Mouse (Mus musculus): ENCODE results near the gene Stx6. TPM values are rescaled to one million over a fixed set of nuclear protein-coding genes. Genes with fewer than 3 reads are reported as not detected.
A peak's percentile ranks its signal among the peaks of the same experiment; 100 is the strongest.

The Stx6 gene
- total RNA-seq, 2 experiments from 2014 or later = 11.3 to 12.2 TPM

DNA sequence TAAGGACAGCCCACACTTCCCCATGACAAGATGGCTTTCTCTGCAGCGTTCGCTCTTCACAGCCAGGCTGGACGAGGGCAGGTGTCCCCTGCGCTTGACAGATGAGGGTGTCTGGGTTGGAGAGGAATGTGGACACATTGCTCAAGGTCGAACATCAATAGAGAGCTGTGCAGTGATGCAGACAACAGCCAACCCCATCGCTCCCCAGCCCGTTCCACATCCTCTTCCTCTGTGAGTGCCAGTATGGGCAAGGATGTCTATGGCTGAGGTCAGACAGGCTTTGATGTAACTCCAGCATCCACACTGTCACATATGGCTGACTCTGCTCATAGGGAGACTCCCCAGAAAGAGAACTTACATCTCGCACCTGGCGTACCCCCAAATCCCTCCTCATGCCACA lies 74.9 kb downstream of the Stx6 start:
- DNase-seq = no peak

DNA sequence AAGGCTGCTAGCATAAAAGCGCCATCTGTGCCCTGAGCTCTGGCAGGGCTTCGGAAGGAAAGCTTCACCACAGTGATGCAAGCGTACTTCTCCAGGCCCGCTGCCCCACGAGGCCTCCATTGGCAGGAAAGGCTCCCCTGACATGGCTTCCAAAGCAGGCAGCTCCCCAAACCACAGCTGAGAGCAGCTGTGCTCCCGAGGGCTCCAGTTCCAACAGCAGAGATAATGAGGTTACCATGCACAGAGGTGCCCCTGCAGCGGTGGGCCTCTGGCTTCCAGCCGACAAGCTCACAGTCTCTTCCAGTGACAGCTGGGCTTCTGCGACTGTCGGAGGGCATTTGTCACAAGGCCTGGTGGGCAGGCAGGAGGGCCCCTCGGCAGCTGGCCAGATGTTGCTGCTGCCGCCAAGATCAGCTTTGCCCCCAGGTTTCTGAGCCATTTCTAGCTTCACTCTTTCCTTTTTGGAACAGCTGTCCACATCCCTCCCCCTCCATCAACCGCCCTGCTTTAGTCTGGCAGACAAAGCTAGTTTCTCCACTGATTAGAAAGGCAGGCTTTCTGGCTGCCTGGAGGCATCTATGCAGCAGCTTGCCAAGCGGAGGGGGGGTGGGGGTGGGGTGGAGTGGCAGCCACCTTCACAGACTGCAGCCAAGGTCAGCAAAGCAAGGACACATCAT lies 75.6 kb downstream of the Stx6 start:
- peak; percentile 90 for DNase-seq

DNA sequence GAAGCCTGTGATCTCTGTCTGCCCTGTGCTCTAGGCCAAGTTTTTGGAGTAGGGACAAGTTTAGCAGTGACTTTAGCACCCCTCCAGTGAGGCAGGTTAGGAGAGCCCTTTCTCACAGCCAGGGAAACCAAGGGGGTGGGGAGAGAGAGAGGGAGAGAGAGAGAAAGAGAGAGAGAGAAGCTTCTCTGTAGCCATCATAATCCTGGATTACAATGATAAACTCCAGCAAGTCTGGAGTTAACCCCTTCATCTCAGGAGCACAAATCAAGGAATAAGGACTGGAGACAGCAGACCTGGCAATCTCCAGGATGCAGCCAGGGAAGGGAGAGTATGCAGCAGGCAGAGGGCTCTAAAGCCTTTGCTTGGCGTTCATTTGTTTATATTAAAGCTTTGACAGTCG lies 77.1 kb downstream of the Stx6 start:
- no peak for DNase-seq

DNA sequence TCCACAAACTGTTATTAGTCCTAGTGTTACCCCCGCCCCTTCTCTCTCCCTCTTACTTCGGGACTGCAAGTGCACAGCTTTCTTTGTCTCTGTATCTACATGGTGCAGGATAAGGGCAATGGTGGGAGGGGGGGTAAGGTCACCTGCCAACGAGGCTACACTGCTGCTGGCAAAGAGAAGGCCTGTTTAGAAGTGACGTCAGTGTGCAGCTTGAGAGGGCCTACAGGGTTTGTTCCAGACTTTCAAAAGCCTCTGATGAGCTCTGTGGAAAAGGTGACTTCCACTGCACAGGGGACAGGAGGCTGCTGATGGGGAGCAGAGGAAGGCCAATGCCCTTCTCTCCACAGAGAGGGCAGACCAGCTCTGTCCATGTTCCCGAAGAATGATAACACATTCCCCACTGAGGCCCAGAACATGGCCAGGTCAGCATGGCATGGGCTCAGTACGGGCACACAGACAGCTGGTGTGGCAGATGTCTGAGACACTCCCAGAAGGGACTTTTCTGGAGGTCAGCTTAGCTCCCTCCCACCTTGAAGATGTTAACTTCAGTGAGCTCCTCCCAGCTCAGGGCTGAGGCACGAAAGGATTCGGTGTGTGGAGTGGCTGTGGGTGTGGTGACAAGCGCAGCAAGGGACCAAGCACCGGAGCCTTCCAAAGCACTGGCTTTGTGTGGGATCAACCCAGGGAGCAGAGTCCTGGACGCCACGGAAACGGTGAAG lies 78.0 kb downstream of the Stx6 start:
- no peak for DNase-seq

DNA sequence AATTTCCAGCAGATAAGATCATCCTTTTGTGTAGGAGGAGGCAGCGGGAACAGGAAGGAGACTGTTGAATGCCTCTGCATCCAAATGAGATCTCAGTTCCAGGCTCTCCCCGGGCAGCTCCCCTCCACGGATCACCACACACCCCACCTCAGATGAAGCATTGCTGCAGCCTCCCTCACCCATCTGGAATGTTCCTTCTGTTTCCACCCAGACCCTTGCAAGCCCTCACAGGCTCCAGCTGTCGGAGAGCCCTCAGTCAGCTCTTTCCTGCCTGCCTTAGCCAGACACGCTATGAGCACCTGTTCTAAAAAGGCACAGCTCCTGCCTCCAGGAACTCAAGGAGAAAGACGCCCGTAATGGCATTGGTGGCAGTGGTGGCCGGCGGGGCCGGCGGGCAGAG lies 78.9 kb downstream of the Stx6 start:
- no peak for DNase-seq

DNA sequence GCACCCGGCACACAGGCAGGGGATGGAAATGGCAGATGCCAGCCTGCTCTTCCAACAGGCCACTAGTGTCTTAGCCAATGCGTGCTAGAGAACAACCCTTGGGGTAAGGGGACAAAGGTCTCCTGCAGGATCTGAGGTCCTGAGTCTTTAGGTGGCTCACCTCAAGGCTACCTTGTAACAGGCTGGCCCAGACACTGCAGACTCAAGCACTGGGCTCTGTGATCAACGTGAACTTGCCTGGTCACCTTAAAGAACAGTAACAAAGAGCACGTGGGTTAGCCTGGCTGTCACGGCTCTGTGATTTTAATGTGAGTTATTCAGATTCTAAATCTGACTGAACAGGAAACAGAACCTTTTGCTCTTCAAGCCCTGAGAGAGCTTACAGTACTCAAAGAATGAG lies 79.6 kb downstream of the Stx6 start:
- DNase-seq = no peak

DNA sequence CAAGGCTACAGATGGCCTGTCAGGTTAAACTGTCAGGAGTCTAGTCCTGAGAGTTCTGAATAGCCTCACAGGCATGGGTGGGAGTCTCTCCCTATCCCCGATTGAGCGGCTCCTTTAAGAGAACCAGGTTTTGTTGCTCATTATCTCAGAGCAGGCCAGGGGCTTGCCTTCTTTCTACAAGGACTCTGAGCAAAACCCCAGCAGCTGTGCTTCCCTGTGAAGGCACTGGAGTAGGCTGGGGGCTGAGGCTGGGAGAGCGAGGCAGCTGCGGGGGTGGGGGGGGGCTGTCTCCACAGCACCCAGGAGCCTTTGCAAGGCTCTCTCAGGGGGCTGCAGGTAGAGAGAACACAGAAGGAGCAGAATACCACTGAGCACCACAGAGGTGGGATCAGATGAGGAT lies 80.7 kb downstream of the Stx6 start:
- no peak for DNase-seq

DNA sequence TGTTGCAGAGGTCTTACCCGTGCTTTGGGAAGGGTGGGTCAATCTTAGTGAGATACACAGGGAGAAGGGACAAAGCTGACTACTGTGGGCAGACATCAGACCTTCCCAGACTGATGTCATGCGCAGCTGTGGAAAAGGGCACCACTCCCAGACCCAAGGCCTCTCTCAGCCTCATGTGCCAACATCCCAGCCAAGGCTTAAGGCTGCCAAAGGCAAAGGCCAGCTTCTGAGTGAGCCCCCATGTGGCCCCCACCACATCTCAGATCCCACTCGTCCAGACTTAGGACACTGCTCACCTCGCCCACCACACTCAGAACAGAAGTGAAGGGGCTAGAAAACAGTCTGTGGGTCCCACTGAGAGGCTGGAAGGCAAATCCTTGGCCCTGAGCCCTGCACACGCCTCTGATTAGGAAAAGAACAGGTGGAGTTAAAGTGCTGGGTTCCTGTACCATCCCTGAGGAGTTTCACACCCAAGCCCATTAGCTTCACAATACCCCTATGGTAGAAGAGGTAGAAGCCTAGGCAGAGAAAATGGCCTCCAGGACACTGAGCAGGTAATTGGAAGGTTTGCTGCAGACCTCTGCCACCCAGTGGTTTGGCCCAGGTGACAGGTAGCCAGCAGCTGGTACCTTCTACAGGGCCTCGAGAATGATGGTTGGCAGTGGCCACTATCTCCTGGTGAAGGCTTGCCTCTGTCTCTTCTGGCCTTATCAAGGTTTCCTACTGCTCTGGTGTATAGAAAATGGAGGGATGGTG lies 81.6 kb downstream of the Stx6 start:
- DNase-seq = peak; percentile 51

DNA sequence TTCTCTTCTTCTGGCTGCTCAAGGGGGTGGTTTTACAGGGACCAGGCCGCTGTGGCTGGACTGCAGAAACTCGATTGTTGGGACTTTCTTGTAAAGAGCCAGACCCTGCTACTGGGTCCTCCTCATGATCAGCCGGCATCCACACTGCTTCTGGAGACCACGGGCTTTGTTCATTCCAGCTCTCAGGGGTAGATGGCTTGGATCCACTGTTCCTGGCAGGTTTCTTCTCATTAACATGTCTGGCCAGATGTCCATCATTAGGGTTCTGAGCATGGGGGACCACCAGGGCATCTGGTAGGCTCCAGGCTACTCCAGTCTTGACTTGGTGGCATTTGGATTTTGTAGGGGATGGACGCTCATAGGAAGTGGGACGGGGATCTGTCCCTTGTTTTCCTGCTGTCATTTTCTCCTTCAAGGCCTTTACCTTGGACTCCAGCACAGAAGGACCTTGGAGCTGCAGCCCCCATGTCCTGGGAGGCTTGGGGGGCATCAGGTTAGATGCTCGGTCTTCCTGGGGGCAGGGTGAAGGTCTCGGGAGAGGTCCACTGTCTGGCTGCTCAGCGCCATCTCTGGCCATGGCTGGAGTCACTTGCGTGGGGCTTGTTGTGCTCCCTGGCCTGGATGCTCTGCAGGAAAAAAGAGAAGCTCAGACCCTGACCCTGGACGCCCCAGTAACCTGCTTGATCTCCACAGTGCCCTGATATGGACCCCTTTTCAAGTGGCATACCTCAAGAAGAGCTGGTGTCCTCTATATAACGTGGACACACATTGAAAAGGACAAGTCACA lies 83.4 kb downstream of the Stx6 start:
- DNase-seq = no peak

DNA sequence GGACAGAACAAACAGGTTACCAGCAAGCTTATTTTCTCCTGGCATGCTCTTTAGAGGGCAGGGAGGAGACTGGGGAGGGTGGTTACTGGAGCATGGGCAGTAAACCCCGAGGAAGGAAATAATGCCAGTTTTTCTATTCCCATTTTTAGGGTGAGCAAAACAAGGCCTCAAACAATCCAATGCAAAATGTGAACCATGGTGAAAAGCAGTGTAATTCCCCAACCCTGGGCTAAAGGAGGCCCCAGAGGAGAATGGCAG lies 83.9 kb downstream of the Stx6 start:
- DNase-seq = no peak

DNA sequence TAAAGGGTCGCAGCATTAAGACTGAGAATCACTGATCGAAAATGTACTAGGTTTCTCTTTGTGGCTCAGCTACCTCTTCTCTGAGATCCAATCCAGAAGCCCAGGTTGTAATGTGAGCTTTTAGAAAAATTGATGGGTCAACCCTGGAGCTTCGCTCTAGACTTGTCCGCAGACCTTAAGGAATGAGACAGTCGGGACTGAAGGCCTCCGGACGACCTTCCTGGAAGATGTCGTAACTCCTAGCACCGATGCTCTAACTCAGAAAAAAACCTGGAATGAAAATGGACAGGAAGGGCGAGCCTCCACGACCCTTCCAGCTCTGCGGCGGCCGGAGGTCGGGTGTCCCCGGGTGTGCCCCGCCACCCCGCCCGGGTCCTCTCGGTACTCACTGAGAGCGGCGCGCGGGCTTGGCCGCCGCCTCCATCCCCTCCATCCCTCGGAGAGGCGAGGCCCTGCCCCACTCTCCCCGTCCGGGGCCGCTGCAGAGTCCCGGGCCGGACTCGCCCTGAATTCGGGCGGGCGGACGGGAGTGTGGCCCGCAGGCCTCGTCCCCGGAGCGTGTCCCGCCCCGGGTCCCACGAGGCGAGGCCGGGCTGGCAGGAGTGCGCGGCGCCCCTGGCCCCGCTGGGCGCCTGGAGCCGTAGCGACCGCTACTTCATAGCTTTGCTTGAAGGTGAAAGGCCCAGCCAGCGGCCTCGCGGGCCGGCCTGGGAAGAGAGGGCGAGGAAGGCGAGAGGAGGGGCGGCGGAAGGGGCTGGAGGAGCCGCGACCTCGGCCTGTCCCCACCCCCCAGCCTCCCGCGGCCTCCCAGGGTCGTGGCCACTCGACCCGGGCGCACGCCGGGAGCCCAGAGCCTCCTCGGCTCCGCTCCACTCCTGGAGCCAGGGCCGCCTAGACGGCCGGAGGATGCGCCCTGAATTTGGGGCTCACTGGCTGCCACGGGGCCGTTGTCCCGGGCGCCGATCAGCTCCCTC lies 85.6 kb downstream of the Stx6 start, which contains the start of gene BC034090:
TSS of gene BC034090 (minus strand) at position 648 of the 974 bp plus-strand sequence.
- DNase-seq = peak; percentile 72

DNA sequence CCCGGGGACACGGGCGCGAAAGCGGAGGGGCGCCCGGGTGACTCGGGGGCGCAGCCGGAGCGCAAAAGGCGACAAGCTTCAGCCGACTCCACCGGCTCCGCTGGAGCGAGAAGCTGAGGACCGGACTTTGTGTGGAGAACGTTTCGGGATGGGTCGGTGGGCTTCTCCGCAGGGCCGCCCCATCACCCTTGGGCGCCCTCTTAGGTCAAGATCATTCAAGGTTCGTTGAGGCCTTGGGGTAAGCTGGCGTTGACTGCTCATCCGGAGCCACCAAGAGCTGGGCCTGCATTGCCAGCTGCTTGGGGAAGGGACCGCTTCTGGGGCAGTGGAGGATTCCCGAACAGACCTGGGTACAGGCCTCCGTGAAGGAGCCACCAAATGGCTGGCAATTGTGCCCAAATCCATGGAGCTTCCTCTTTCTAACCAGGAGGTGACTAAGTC lies 86.3 kb downstream of the Stx6 start:
- DNase-seq = no peak

DNA sequence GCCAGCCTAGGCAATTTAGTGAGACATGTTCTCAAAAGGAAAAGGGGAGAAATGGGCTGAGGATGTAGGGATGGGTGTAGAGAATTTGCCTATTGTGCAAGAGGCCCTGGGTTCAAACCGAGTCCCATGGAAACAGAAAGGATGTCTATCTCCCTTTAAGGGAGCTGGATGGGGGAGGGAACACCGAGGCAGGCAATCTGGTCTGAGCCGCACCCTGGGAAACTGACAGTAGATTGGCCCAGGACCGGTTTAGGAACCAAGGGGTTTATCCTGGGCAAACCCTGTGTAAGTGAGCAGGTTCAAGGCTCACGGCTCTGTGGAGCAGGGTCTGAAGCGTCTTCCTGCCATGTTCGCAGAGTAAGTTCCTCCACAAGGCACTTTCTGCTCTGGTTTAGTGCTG lies 87.0 kb downstream of the Stx6 start:
- no peak for DNase-seq

DNA sequence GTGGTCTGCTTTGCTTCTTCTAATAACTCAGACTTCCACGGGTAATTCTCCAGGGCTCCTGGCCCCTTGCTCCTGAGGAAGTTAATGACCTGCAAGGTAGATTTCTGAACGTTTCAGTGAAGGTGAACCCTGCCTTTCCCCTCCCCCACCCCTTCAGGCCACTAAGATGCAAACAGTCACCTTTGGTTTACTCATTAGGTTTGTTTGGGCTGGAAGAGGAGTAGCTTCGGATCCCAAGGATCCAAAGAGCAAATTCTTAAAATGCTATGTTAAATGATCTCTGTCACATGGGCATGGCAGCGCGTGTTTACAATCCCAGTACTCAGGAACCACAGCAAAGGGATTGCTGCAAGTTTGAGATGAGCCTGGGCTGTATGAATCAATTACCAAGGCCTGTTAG lies 88.9 kb downstream of the Stx6 start:
- DNase-seq = no peak

DNA sequence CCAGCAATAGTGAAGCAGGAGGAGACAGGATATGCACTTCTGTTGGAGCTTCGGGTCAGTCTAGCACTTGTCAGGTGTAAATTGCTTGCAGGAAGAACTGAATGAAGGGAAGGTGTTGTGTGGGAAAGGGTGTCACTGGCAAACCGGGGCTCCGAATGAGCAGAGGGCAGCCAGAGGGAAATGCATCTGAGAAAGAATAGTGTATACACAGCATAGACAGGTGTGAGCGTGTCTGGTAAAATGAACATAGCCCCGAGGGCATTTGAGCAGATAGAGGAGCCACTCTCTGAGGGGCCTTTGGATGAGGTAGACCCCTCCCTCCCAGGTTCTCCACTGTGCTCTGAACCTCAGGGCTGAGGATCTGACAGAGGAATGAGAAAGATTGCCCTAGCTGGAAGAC lies 89.5 kb downstream of the Stx6 start:
- DNase-seq = no peak

DNA sequence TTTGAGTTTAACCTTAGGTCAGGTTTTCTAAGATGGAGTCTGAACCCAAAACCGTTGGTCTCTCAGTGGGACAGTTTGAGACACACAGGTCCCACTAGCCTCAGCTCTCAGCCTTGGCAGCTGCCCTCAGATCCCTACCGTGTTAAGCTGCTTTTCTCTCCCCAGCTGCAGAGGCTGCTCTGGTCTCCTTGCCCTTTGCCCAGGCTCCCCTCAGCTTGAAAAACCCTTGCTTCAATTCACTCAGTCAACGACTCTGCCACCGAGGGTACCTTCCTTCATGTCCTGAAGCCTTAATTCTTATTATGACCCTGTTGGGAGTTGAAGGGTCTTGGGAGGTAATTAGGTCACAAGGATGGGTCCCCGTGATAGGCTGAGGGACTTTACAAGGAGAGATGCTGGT lies 91.4 kb downstream of the Stx6 start:
- DNase-seq = no peak

DNA sequence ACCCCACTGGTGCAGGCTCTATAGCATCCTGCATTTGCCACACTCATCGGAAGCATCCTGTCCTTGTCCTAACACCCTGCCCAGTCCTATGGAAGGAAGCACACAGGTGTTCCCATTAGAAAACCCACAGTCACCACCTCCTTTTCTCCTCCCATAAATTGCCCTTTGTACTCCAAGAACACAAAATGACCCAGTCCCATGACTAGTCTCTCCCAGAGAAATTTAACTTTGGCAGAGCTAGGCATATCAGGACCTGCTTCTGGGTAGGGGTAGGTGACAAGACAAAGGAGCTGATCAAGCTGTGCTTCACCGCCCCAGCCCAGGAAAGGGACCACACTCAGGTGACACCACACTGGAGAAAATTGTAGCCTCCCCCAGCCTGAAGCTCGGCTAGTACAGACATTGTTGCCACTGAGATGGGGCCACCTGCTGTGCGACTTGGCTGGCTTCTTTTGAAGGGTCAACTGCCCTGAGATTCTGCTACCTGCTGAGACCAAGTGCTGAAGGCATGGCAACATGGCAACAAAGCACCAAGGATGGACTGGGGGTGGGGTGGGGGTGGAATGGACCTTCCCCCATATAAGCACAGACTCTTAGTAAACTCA lies 92.1 kb downstream of the Stx6 start:
- no peak for DNase-seq

DNA sequence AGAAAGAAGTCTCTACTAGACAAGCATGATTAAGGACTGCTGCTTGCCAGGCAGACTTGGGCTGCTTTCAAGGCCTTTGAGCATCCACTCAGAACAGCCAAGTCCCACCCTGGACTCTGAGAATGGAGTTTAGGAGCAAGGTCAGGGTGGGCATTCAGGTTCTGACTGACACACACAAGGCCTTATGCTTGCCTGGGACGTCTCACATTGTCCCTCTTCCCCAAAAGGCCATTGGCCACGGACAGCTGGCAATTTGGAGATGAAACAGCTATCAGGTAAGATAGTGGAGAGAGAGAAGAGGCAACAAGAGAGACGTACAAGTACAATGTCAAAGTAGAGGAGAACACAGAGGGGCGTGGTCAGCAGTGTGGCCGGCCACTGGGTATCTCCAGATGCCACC lies 93.1 kb downstream of the Stx6 start:
- DNase-seq = no peak

DNA sequence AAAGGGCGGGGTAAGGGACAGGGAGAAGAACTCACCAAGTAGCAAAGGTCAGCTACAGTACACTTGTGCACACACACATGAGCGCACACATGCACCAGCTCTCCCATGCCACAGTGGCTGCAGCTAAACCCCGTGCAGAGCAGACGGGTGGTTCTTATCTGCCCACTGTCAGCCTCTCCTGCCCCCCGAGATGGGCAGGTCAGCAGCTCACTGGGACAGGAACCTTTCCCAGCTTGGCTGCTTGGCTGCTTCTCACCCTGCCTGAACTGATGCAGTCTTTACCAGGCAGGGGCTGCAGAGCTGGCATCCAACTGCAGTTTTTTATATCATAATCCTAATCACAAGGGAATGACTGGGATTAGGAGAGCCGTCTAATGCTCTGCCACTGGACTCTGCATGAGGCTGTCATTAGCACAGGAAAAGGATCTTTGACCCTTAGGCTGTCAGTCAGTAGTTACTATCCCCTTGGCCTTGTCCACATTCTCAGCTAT lies 94.2 kb downstream of the Stx6 start:
- DNase-seq = no peak

DNA sequence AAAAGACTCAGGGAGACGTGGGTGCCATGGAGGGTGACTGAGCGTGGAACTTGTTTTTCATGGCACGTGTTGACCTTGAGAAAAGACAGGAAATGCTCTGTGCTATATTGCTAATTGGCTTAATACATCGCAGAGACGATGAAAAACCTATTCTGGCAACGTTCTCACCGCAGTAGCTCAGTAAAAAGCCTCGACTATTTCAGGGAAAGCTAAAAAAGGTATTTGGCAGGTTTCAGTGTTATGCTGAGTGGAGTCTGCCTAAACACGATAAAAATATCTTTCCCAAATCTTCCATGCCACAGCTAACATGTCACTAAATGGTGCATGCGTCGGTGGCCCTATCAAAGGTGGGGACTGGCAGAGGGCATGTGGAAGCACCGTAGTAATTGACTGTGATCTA lies 94.6 kb downstream of the Stx6 start:
- DNase-seq = no peak

DNA sequence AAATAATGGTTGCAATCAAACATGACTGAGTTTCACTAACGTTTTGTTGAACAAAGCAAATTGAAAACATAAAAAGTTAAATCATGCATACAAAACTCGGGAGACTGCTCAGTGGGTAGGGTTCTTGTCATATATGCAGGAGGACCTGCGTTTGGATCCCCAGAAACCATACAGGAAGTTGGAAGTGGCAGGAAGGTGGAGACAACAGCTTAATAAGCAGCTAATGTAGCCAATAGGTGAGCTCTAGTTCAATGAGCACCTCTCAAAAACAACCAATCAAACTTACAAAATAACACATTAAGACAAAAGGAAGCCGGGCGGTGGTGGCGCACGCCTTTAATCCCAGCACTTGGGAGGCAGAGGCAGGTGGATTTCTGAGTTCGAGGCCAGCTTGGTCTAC lies 95.8 kb downstream of the Stx6 start:
- no peak for DNase-seq

Data from gastrocnemius, postnatal 25 days (tissue).